In the genomic region with DNA sequence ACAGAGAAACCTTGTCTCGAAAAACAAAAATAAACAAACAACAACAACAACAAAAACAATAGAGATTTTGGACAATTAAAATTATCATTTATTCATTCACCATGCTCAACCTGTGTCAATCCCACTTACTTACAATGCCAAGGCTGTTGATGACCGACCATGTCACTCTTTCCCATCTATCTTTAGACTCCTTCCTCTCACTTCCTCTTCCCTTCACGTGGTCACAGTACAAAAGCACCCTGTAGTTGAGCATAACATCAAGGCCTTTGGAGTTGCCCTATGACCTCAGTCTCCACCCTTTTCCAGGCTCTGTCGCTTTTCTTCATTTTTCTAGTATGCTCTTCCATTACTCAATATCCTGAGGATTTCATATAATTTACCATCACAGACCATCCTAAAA, we compare ENCODE assay signal across 26 mouse cellular contexts.
"Had no signal": no experiment of that assay in that cellular context is flagged by ENCODE, and none has a peak within 500 bp of the region (broad histone marks: within the 10 kb centered on the region; RNA-seq: fewer than 3 reads in every experiment).

No protein-coding gene starts in this region.

- H3K9ac ChIP-seq: embryonic facial prominence, embryonic 12.5 days; embryonic facial prominence, embryonic 13.5 days; embryonic facial prominence, embryonic 15.5 days; forebrain, embryonic 12.5 days; forebrain, embryonic 13.5 days; forebrain, embryonic 15.5 days; forebrain, postnatal 0 days had no signal

- DNase-seq: cerebellum, adult 9-11 months; cerebellum, postnatal 10 days; cerebellum, postnatal 14 days; cerebellum, postnatal 25 days; cerebellum, postnatal 36 days; embryo, embryonic 11 days; forebrain, postnatal 0 days; gastrocnemius, adult 2 months; gastrocnemius, postnatal 10 days; gastrocnemius, postnatal 14 days; gastrocnemius, postnatal 25 days; gastrocnemius, postnatal 36 days; heart, adult 11 months; heart, adult 18-20 months; heart, adult 2 months had no signal

- H3K4me3 ChIP-seq: embryonic facial prominence, embryonic 10.5 days; embryonic facial prominence, embryonic 12.5 days; embryonic facial prominence, embryonic 13.5 days; embryonic facial prominence, embryonic 15.5 days; erythroblast, embryonic 14.5 days; forebrain, embryonic 10.5 days; forebrain, embryonic 12.5 days; forebrain, embryonic 13.5 days; forebrain, embryonic 15.5 days; gastrocnemius, adult 2 months; heart, adult 2 months; heart, embryonic 10.5 days had no signal

- H3K4me2 ChIP-seq: embryonic facial prominence, embryonic 12.5 days; embryonic facial prominence, embryonic 13.5 days; embryonic facial prominence, embryonic 15.5 days; forebrain, embryonic 12.5 days; forebrain, embryonic 13.5 days; forebrain, embryonic 15.5 days; heart, embryonic 11.5 days had no signal

- H3K9me3 ChIP-seq: embryonic facial prominence, embryonic 10.5 days; embryonic facial prominence, embryonic 12.5 days; embryonic facial prominence, embryonic 13.5 days; embryonic facial prominence, embryonic 15.5 days; forebrain, embryonic 10.5 days; forebrain, embryonic 12.5 days; forebrain, embryonic 13.5 days; forebrain, embryonic 15.5 days; heart, embryonic 10.5 days had no signal

- H3K36me3 ChIP-seq: embryonic facial prominence, embryonic 10.5 days; embryonic facial prominence, embryonic 12.5 days; embryonic facial prominence, embryonic 13.5 days; embryonic facial prominence, embryonic 15.5 days; forebrain, embryonic 10.5 days; forebrain, embryonic 12.5 days; forebrain, embryonic 15.5 days; heart, embryonic 10.5 days had no signal

- H3K27ac ChIP-seq: embryonic facial prominence, embryonic 10.5 days; embryonic facial prominence, embryonic 12.5 days; embryonic facial prominence, embryonic 13.5 days; embryonic facial prominence, embryonic 15.5 days; forebrain, embryonic 10.5 days; forebrain, embryonic 12.5 days; forebrain, embryonic 13.5 days; forebrain, embryonic 15.5 days; gastrocnemius, adult 2 months; heart, adult 2 months; heart, embryonic 10.5 days had no signal

- H3K4me1 ChIP-seq: embryonic facial prominence, embryonic 10.5 days; embryonic facial prominence, embryonic 12.5 days; embryonic facial prominence, embryonic 13.5 days; embryonic facial prominence, embryonic 15.5 days; forebrain, embryonic 10.5 days; forebrain, embryonic 12.5 days; forebrain, embryonic 13.5 days; forebrain, embryonic 15.5 days; heart, embryonic 10.5 days had no signal

- H3K27me3 ChIP-seq: embryonic facial prominence, embryonic 12.5 days; embryonic facial prominence, embryonic 13.5 days; embryonic facial prominence, embryonic 15.5 days; forebrain, embryonic 12.5 days; forebrain, embryonic 13.5 days; forebrain, embryonic 15.5 days had no signal
